Mouse (Mus musculus): Measurements from ENCODE around the gene Hscb.

- no peak for TF ChIP-seq SMC3 (IDR thresholded peaks at IDR 0.05; ENCODE audit: low read depth, low read length)
- no peak for TF ChIP-seq TCF12 (IDR thresholded peaks at IDR 0.05; ENCODE audit: low read depth, low read length)
- no peak for TF ChIP-seq CTCF (IDR thresholded peaks at IDR 0.05 in 2 of 3, conservative IDR thresholded peaks at IDR 0.05 in 1 of 3; ENCODE audit: control insufficient read depth in 1 of 3, insufficient read depth in 1 of 3, low read depth in 2 of 3, low read length in 3 of 3, poor library complexity in 1 of 3, severe bottlenecking in 1 of 3)
- no peak for TF ChIP-seq MAFK (IDR thresholded peaks at IDR 0.05; ENCODE audit: borderline replicate concordance, low read depth, low read length)
- TF ChIP-seq E2F4 (IDR thresholded peaks at IDR 0.05; ENCODE audit: borderline replicate concordance, low read depth, low read length) = no peak
- TF ChIP-seq POLR2A (IDR thresholded peaks at IDR 0.05; ENCODE audit: control insufficient read depth in 1 of 2, insufficient read depth in 1 of 2, low read depth in 1 of 2, low read length in 2 of 2, poor library complexity in 1 of 2) = no peak
- no peak for TF ChIP-seq GATA1 (IDR thresholded peaks at IDR 0.05; ENCODE audit: low read depth, low read length)
- no peak for TF ChIP-seq MAX (IDR thresholded peaks at IDR 0.05; ENCODE audit: low read length)
- no peak for TF ChIP-seq RCOR1 (IDR thresholded peaks at IDR 0.05; ENCODE audit: low read depth, low read length)
These were observed 41.9 kb downstream of the Hscb start for GRCm38 (mm10) chr5:110797696-110798095.

Data from MEL (cell line).